Mouse (Mus musculus) midbrain, embryonic 14.5 days (tissue): ENCODE measurements at regions not wholly inside any gene's neighbourhood (a gene's known extent, or its start where the extent isn't known, plus 50 kb on each side); places are given as distances from the start of the nearest gene placed in this dataset.
A peak's percentile ranks its signal among the peaks of the same experiment; 100 is the strongest.

Experiments
- ATAC-seq: fragments of 200-750 bp; cut with Nextera tagmentation; 2 replicates; pipeline ENCODE4 v1.8.0; 2017; ENCODE audit warnings: moderate number of reproducible peaks, moderate library complexity; ENCODE audit not compliant: low FRiP score, low TSS enrichment
- DNase-seq: peaks from one replicate; pipeline ENCODE4 v3.0.0-alpha.2; 2015
- H3K27ac ChIP-seq: fragments of 300-500 bp; sonication (generic); replicated peaks from 2 replicates; pipeline ENCODE4 v1.5.1; 2014; ENCODE audit warnings: mild to moderate bottlenecking, low read depth, low read length, moderate library complexity
- H3K27me3 ChIP-seq: fragments of 300-500 bp; sonication (generic); 2 replicates; pipeline ENCODE4 v1.6.1; 2014; ENCODE audit warnings: low read length, control low read depth, mixed read lengths; ENCODE audit not compliant: control insufficient read depth, insufficient read depth
- H3K36me3 ChIP-seq: fragments of 300-500 bp; sonication (generic); 2 replicates; pipeline ENCODE4 v1.6.1; 2014; ENCODE audit warnings: low read length, control low read depth; ENCODE audit not compliant: control insufficient read depth, insufficient read depth
- H3K4me1 ChIP-seq: fragments of 300-500 bp; sonication (generic); 2 replicates; pipeline ENCODE4 v1.6.1; 2014; ENCODE audit warnings: mild to moderate bottlenecking, antibody characterized with exemption, low read length, control low read depth; ENCODE audit not compliant: control insufficient read depth, insufficient read depth
- H3K4me2 ChIP-seq: fragments of 300-500 bp; sonication (generic); 2 replicates; pipeline ENCODE4 v1.6.1; 2014; ENCODE audit warnings: mild to moderate bottlenecking, low read length, moderate library complexity
- H3K4me3 ChIP-seq: fragments of 300-500 bp; sonication (generic); replicated peaks from 2 replicates; pipeline ENCODE4 v1.5.1; 2014; ENCODE audit warnings: low read depth, low read length
- H3K9ac ChIP-seq: fragments of 300-500 bp; sonication (generic); replicated peaks from 2 replicates; pipeline ENCODE4 v1.6.1; 2014; ENCODE audit warnings: mild to moderate bottlenecking, low read length, moderate library complexity
- H3K9me3 ChIP-seq: fragments of 300-500 bp; sonication (generic); 2 replicates; pipeline ENCODE4 v1.6.1; 2016; ENCODE audit warnings: low read length, control low read depth, mixed read lengths; ENCODE audit not compliant: control insufficient read depth
- WGBS: fragments of 180-500 bp; shearing (Covaris S2); extraction: QIAGEN DNeasy Blood & Tissue Kit; methylation state at CpG from one replicate; pipeline ENCODE4 v1.1.7; 2014; 5-methylcytosine and 5-hydroxymethylcytosine counted together

DNA sequence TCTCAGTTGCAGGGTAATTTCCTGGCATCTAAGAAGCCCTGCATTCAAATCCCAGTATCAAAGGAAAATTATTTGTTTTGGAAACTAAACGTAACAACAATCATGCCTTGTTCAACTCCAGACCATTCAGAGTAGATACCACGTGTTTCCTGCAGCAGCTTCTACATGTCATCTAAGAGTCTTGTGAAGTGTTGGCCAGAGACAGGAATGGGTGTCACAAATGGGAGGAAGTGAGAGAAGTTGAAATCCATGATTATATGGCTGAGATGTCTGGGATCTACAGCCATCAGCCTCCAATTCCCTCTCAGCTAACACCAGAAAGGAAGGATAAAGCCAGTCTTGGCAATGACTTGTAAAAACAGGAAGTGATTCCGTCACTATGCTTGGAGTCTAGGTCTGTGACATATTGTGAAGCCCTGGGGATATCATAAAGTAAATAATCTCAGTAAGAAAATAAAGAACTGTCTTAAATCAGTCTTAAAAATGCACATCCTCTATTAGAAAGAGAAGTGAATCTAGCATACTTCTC is 495.4 kb downstream of the 9430069I07Rik start:
- no peak overlapping the region for H3K4me2 ChIP-seq
- 87% methylated on average over 3 of the region's 3 CpGs for WGBS
- no peak for ATAC-seq

DNA sequence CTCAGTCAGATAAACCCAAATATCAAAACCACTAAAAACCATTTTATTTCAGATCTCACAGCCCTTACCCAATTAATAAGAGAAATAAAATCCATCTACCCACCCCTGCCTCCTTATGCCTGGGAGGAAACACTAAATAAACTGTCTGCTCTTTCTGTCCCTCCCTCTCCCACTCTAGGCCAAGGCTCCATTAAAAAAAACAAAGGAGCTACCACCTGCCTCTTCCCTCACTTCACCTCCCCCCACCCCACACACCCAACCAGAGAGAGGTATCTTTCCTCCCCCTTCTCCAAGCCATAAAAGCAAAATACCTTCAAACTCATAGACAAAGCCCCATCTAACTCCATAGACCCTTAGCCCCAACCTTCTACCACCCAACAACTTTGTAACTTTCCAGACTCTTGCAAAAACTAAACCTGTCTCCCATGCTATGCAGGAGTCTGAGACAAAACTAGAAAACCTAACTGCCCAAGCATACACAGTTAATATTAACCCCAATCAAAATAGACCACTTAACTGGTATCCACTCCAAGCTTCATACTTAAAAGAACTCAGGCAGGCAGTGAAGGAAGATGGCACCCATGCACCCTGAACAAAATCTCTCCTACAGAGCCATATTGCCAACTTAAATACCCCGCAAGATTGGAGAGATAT is 532.1 kb downstream of the 9430069I07Rik start:
- Histone ChIP-seq H3K4me2 (no peak overlapping the region), H3K9me3 (no peaks in the 10 kb centered on the region), H3K4me1 (no peaks in the 10 kb centered on the region), H3K27ac (no peak overlapping the region), H3K36me3 (no peaks in the 10 kb centered on the region), H3K9ac (no peak overlapping the region), H3K4me3 (no peak overlapping the region), H3K27me3 (no peaks in the 10 kb centered on the region)
- DNase-seq (no peak), ATAC-seq (no peak)
- WGBS: 90% methylated on average over 1 of the region's 1 CpGs

More for the DNA sequence above, 495.4 kb downstream of the 9430069I07Rik start:
- no peak overlapping the region for H3K4me3 ChIP-seq
- no peak overlapping the region for H3K27ac ChIP-seq
- H3K9ac ChIP-seq: no peak overlapping the region
- no peak for DNase-seq
- H3K4me1 ChIP-seq: no peaks in the 10 kb centered on the region
- H3K9me3 ChIP-seq: no peaks in the 10 kb centered on the region
- H3K27me3 ChIP-seq: no peaks in the 10 kb centered on the region
- H3K36me3 ChIP-seq: no peaks in the 10 kb centered on the region

DNA sequence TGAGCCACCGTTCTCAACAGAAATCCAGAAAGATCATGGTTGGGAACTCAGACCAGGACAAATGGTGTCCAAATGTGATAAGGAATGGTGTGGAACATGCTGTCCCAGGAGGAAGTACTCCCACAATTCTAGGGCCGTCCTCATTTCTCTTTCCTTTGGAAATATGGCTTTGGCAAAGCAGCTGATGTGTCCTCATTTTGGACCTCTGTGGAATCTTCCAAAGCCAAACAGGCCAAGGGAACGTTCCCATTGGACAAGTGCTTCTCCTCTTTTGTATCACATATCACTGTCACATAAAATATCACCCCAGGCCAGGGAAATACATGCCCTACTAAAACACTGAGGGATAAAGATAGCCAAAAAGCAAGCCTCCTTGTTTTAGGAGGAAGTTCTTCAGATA is 532.8 kb downstream of the 9430069I07Rik start:
- Histone ChIP-seq H3K27me3 (no peaks in the 10 kb centered on the region), H3K36me3 (no peaks in the 10 kb centered on the region), H3K9me3 (no peaks in the 10 kb centered on the region), H3K4me1 (no peaks in the 10 kb centered on the region), H3K27ac (no peak overlapping the region), H3K4me3 (no peak overlapping the region), H3K9ac (no peak overlapping the region), H3K4me2 (no peak overlapping the region)
- no peak for ATAC-seq
- no peak for DNase-seq
- WGBS: 86% methylated on average over 3 of the region's 3 CpGs

DNA sequence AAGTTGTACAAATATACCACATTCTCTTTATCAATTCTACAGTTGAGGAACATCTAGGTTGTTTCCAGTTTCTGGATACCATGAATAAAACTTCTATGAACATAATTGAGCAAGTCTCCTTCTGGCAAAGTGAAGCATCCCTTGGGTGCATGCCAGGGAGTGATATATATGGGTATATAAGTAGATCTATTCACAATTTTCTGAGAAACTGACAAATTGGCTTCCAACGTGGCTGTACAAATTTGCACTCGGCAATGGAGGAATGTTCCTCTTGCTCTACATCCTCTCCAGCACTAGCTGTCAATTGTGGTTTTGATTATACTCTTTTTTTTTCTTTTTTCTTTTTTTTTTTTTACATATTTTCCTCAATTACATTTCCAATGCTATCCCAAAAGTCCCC is 576.7 kb downstream of the 9430069I07Rik start:
- ATAC-seq: no peak
- no peak overlapping the region for H3K9ac ChIP-seq
- 90% methylated on average over 2 of the region's 2 CpGs for WGBS
- H3K27ac ChIP-seq: no peak overlapping the region
- no peaks in the 10 kb centered on the region for H3K4me1 ChIP-seq
- no peaks in the 10 kb centered on the region for H3K9me3 ChIP-seq
- no peaks in the 10 kb centered on the region for H3K36me3 ChIP-seq
- H3K4me3 ChIP-seq: no peak overlapping the region
- H3K27me3 ChIP-seq: no peaks in the 10 kb centered on the region
- no peak overlapping the region for H3K4me2 ChIP-seq
- no peak for DNase-seq

DNA sequence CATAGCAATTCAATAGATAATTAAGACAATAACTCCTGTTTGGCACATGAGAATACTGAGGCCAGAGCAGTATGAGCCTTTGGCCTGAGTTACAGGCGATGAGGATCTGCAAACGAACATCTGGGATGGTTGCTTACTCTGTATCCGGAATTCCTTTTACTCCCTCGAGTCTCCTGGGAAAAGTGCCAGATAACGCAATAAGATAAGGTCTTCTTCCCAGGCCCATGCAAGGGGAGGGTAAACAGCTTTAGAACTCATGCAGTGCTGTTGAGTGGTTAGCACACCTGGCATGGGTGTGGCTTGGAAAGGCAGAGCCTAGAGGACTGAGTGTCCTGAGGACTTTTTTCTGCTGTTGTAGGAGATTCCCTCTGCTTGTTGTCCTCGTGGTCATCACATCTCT is 598.2 kb downstream of the 9430069I07Rik start:
- ATAC-seq: no peak
- peak; percentile 13 for DNase-seq
- H3K27me3 ChIP-seq: no peaks in the 10 kb centered on the region
- no peak overlapping the region for H3K4me3 ChIP-seq
- no peaks in the 10 kb centered on the region for H3K4me1 ChIP-seq
- no peak overlapping the region for H3K27ac ChIP-seq
- WGBS: 81% methylated on average over 6 of the region's 6 CpGs
- H3K4me2 ChIP-seq: no peak overlapping the region
- no peaks in the 10 kb centered on the region for H3K36me3 ChIP-seq
- H3K9ac ChIP-seq: no peak overlapping the region
- no peaks in the 10 kb centered on the region for H3K9me3 ChIP-seq

DNA sequence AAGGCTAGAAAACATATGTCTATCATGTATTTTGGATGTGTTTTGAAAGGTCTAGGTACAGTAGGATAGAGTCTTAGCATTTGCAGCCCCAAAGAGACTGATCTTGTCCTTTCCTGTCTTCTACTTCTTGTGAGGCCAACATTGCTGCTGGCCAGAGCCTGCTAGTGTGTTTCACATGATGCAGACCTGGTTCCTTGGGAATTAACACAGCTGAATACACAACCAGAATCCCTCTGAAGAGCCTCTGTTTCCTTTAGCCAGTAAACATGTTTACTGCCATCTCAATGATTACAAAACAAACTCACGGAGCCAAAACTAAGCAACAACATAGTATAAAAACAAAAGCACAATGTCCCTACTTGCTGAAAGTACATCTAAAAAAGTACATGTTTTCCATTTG is 598.9 kb downstream of the 9430069I07Rik start:
- DNase-seq: no peak
- Histone ChIP-seq H3K9ac (no peak overlapping the region), H3K9me3 (no peaks in the 10 kb centered on the region), H3K4me3 (no peak overlapping the region), H3K4me1 (no peaks in the 10 kb centered on the region), H3K27ac (no peak overlapping the region), H3K4me2 (no peak overlapping the region), H3K27me3 (no peaks in the 10 kb centered on the region), H3K36me3 (no peaks in the 10 kb centered on the region)
- WGBS: 91% methylated on average over 1 of the region's 1 CpGs
- ATAC-seq: no peak
